Mouse (Mus musculus) heart, embryonic 10.5 days (tissue): ENCODE measurements around the gene Nexn. TPM values are rescaled to one million over a fixed set of nuclear protein-coding genes. Genes with fewer than 3 reads are reported as not detected.

Experiments used
- DNase-seq: peaks from one replicate; pipeline ENCODE4 v3.0.0-alpha.2; 2017; ENCODE audit warnings: low spot score
- H3K27ac ChIP-seq: fragments of 300-500 bp; sonication (generic); 2 replicates; pipeline ENCODE4 v1.5.1; 2016; ENCODE audit warnings: mild to moderate bottlenecking
- H3K27me3 ChIP-seq: fragments of 300-500 bp; sonication (generic); 2 replicates; pipeline ENCODE4 v1.6.1; 2016; ENCODE audit warnings: mild to moderate bottlenecking; ENCODE audit not compliant: poor library complexity, insufficient read depth, severe bottlenecking
- H3K36me3 ChIP-seq: fragments of 300-500 bp; sonication (generic); 2 replicates; pipeline ENCODE4 v1.6.1; 2016; ENCODE audit warnings: mild to moderate bottlenecking, moderate library complexity
- H3K4me1 ChIP-seq: fragments of 300-500 bp; sonication (generic); 2 replicates; pipeline ENCODE4 v1.6.1; 2016; ENCODE audit warnings: mild to moderate bottlenecking
- H3K4me3 ChIP-seq: fragments of 300-500 bp; sonication (generic); 2 replicates; pipeline ENCODE4 v1.5.1; 2016; ENCODE audit warnings: mild to moderate bottlenecking, moderate library complexity
- H3K9me3 ChIP-seq: fragments of 300-500 bp; sonication (generic); 2 replicates; pipeline ENCODE4 v1.6.1; 2016; ENCODE audit warnings: mild to moderate bottlenecking, moderate library complexity
- WGBS: fragments of 180-500 bp; shearing (Covaris S2); methylation state at CpG from one replicate; pipeline ENCODE4 v1.1.7; 2016; 5-methylcytosine and 5-hydroxymethylcytosine counted together
- polyA plus RNA-seq: library from polyadenylated mRNA; unstranded; fragments of >200 nt; fragmentation: Nextera tagmentation; extraction: Ambion mirVana; gene quantifications from 2 replicates; pipeline ENCODE4 v1.2.1, GENCODE M21; 2016

Nexn gene
- polyA plus RNA-seq, 1 experiment from 2014 or later = 102 TPM

DNA sequence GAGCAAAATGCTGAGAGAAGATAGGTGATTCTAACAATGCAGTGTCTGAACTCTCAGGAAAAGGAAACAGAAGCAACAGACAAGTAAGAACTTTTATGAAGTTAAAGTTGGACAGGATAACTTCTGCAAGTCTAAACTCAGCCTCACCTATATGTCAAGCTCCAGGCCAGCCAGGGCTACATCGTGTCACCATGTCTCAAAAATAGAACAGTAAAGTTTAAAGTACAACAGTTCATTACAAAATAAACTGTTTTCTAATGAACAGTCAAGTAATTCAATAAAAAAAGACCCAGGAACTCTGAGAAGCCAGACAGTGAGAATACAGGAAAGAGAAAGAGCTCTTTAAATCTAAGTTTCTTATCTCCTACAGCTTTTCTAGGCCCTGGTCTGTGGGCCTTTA, 15.7 kb downstream of the Nexn start:
- no peak for DNase-seq
- no peaks in the 10 kb centered on the region for H3K9me3 ChIP-seq
- no peaks in the 10 kb centered on the region for H3K27me3 ChIP-seq
- no peaks in the 10 kb centered on the region for H3K4me1 ChIP-seq
- 81% methylated on average over 1 of the region's 1 CpGs for WGBS
- no peak overlapping the region for H3K4me3 ChIP-seq
- H3K36me3 ChIP-seq = peaks cover 73% of the 10 kb centered on the region
- no peak overlapping the region for H3K27ac ChIP-seq

- no peak for DNase-seq
- 86% methylated on average over 12 of the region's 12 CpGs for WGBS
- no peaks in the 10 kb centered on the region for H3K4me1 ChIP-seq
- no peaks in the 10 kb centered on the region for H3K27me3 ChIP-seq
- no peaks in the 10 kb centered on the region for H3K9me3 ChIP-seq
- peaks cover 80% of the 10 kb centered on the region for H3K36me3 ChIP-seq
- no peak overlapping the region for H3K4me3 ChIP-seq
- no peak overlapping the region for H3K27ac ChIP-seq
Observed at GRCm38 (mm10) chr3:152247708-152248107, 18.4 kb downstream of the Nexn start.

- no peaks in the 10 kb centered on the region for H3K9me3 ChIP-seq
- H3K4me1 ChIP-seq = no peaks in the 10 kb centered on the region
- no peak overlapping the region for H3K4me3 ChIP-seq
- no peak overlapping the region for H3K27ac ChIP-seq
- DNase-seq = no peak
- peaks cover 90% of the 10 kb centered on the region for H3K36me3 ChIP-seq
- 67% methylated on average over 5 of the region's 5 CpGs for WGBS
- no peaks in the 10 kb centered on the region for H3K27me3 ChIP-seq
Observed at GRCm38 (mm10) chr3:152245273-152245910, 20.8 kb downstream of the Nexn start.

GRCm38 (mm10) chr3:152243304-152243703, 22.8 kb downstream of the Nexn start:
- WGBS = 68% methylated on average over 4 of the region's 4 CpGs
- H3K27ac ChIP-seq = no peak overlapping the region
- H3K9me3 ChIP-seq = no peaks in the 10 kb centered on the region
- H3K4me3 ChIP-seq = no peak overlapping the region
- no peaks in the 10 kb centered on the region for H3K4me1 ChIP-seq
- no peaks in the 10 kb centered on the region for H3K27me3 ChIP-seq
- DNase-seq = no peak
- peaks cover 91% of the 10 kb centered on the region for H3K36me3 ChIP-seq

DNA sequence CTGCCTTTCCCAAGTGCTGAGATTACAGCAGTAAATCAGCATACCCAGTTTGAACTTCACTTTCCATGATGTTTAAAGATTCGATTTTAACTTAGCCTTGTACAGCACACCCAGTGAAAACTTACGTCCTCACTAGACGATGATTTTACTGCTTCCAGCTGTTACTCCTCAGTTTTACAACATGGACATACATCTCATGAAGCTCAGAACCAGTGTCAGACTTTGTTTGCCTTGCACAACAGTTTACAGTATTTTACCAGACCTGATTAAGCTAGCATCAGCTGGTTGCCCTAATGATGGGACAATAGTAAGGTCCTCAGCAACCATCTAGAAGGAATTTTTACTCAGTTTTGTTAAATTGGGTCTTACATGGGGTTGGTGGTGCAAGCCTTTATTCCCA, 25.1 kb downstream of the Nexn start:
- H3K27ac ChIP-seq = no peak overlapping the region
- no peak overlapping the region for H3K4me3 ChIP-seq
- H3K9me3 ChIP-seq = no peaks in the 10 kb centered on the region
- DNase-seq = no peak
- whole genome bisulfite sequencing = 82% methylated on average over 3 of the region's 3 CpGs
- peaks cover 88% of the 10 kb centered on the region for H3K36me3 ChIP-seq
- no peaks in the 10 kb centered on the region for H3K27me3 ChIP-seq
- no peaks in the 10 kb centered on the region for H3K4me1 ChIP-seq

- Histone ChIP-seq H3K9me3 (no peaks in the 10 kb centered on the region), H3K4me3 (no peak overlapping the region), H3K4me1 (no peaks in the 10 kb centered on the region), H3K27ac (no peak overlapping the region), H3K36me3 (peaks cover 87% of the 10 kb centered on the region), H3K27me3 (no peaks in the 10 kb centered on the region)
- no peak for DNase-seq
- 82% methylated on average over 1 of the region's 1 CpGs for WGBS
Observed at GRCm38 (mm10) chr3:152239592-152239991, 26.6 kb downstream of the Nexn start.

GRCm38 (mm10) chr3:152238836-152239235, 27.3 kb downstream of the Nexn start:
- Histone ChIP-seq H3K4me3 (no peak overlapping the region), H3K27ac (no peak overlapping the region), H3K9me3 (no peaks in the 10 kb centered on the region), H3K36me3 (peaks cover 87% of the 10 kb centered on the region), H3K4me1 (no peaks in the 10 kb centered on the region), H3K27me3 (no peaks in the 10 kb centered on the region)
- WGBS = 61% methylated on average over 2 of the region's 2 CpGs
- DNase-seq = no peak

GRCm38 (mm10) chr3:152235805-152236204, 30.3 kb downstream of the Nexn start:
- H3K9me3 ChIP-seq = no peaks in the 10 kb centered on the region
- no peak overlapping the region for H3K27ac ChIP-seq
- WGBS = 100% methylated on average over 1 of the region's 1 CpGs
- DNase-seq = no peak
- peaks cover 88% of the 10 kb centered on the region for H3K36me3 ChIP-seq
- H3K4me1 ChIP-seq = no peaks in the 10 kb centered on the region
- H3K27me3 ChIP-seq = no peaks in the 10 kb centered on the region
- H3K4me3 ChIP-seq = no peak overlapping the region

DNA sequence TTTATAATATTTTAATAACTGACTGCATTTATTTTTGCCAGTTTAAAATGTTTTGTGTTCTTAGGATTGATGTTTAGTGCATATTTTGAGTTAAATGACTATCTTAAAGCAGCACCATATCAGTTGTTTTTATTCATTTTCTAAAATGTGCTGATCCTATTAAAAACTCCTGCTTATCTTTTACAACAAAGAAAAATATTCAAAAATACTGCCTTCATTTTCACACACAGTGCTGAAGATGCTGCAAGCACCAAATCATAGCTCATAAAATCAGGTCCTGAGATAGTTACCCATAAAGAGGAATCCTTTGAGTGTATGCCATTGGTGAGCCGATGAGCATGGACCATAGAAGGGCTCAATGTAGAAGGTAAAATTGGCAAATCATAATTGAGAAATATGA, 30.9 kb downstream of the Nexn start:
- DNase-seq = no peak
- Histone ChIP-seq H3K27ac (no peak overlapping the region), H3K9me3 (no peaks in the 10 kb centered on the region), H3K27me3 (no peaks in the 10 kb centered on the region), H3K4me3 (no peak overlapping the region), H3K36me3 (peaks cover 87% of the 10 kb centered on the region), H3K4me1 (no peaks in the 10 kb centered on the region)
- 90% methylated on average over 1 of the region's 1 CpGs for WGBS

- H3K9me3 ChIP-seq = no peaks in the 10 kb centered on the region
- H3K36me3 ChIP-seq = peaks cover 94% of the 10 kb centered on the region
- H3K4me3 ChIP-seq = no peak overlapping the region
- no peak overlapping the region for H3K27ac ChIP-seq
- no peaks in the 10 kb centered on the region for H3K27me3 ChIP-seq
- no peak for DNase-seq
- 60% methylated on average over 6 of the region's 6 CpGs for WGBS
- no peaks in the 10 kb centered on the region for H3K4me1 ChIP-seq
Observed at GRCm38 (mm10) chr3:152231333-152232100, 34.6 kb downstream of the Nexn start.

GRCm38 (mm10) chr3:152229271-152229670, 36.9 kb downstream of the Nexn start:
- Histone ChIP-seq H3K27ac (no peak overlapping the region), H3K4me3 (no peak overlapping the region), H3K9me3 (no peaks in the 10 kb centered on the region), H3K27me3 (no peaks in the 10 kb centered on the region), H3K4me1 (no peaks in the 10 kb centered on the region), H3K36me3 (peaks cover 98% of the 10 kb centered on the region)
- DNase-seq = no peak
- WGBS = 96% methylated on average over 5 of the region's 5 CpGs

GRCm38 (mm10) chr3:152228843-152229242, 37.3 kb downstream of the Nexn start:
- H3K27ac ChIP-seq = no peak overlapping the region
- WGBS = 92% methylated on average over 7 of the region's 7 CpGs
- H3K9me3 ChIP-seq = no peaks in the 10 kb centered on the region
- no peak for DNase-seq
- peaks cover 98% of the 10 kb centered on the region for H3K36me3 ChIP-seq
- no peak overlapping the region for H3K4me3 ChIP-seq
- no peaks in the 10 kb centered on the region for H3K4me1 ChIP-seq
- H3K27me3 ChIP-seq = no peaks in the 10 kb centered on the region

- Histone ChIP-seq H3K9me3 (no peaks in the 10 kb centered on the region), H3K36me3 (peaks cover 98% of the 10 kb centered on the region), H3K4me3 (no peak overlapping the region), H3K27ac (no peak overlapping the region), H3K27me3 (no peaks in the 10 kb centered on the region), H3K4me1 (no peaks in the 10 kb centered on the region)
- 90% methylated on average over 7 of the region's 7 CpGs for WGBS
- no peak for DNase-seq
Observed at GRCm38 (mm10) chr3:152225906-152226305, 40.2 kb downstream of the Nexn start.
